Mouse (Mus musculus) liver, postnatal 0 days (tissue): Measurements from ENCODE around the gene Zfp768.
A peak's percentile ranks its signal among the peaks of the same experiment; 100 is the strongest.

ENCODE experiments used
- CTCF ChIP-seq: sonication (generic); IDR thresholded peaks from 2 replicates; pipeline ENCODE4 v1.5.1; 2016; ENCODE audit warnings: antibody characterized with exemption, low read depth
- EP300 ChIP-seq: IDR thresholded peaks from 2 replicates; pipeline ENCODE4 v1.6.1; 2016; ENCODE audit warnings: antibody characterized with exemption, low read depth, mild to moderate bottlenecking

DNA sequence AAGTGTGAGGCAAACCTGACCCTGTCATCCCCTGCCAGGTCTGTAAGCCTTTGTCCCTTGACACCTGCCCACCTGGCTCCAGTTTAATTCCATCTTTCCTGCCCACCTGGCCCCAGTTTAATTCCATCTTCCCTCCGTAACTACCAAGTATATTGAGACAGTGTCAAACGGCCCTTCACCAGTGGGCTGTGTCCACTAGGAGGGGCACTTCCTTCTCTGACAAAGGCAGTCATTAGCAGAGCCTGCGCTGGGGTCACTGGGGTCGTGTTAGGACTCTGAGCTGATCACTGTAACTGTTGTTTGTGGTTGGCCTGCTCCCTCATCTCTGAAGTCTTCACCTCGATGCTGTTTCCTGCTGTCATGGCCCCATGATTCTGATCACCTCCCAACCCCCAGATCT lies 23.3 kb downstream of the Zfp768 start:
- TF ChIP-seq CTCF (peak; percentile 54), EP300 (no peak)
